Mouse (Mus musculus): Measurements from ENCODE around the gene Rasa3. TPM values are rescaled to one million over a fixed set of nuclear protein-coding genes. Genes with fewer than 3 reads are reported as not detected.

Gene Rasa3
- polyA plus RNA-seq, 1 experiment, result 67.0 TPM

DNA sequence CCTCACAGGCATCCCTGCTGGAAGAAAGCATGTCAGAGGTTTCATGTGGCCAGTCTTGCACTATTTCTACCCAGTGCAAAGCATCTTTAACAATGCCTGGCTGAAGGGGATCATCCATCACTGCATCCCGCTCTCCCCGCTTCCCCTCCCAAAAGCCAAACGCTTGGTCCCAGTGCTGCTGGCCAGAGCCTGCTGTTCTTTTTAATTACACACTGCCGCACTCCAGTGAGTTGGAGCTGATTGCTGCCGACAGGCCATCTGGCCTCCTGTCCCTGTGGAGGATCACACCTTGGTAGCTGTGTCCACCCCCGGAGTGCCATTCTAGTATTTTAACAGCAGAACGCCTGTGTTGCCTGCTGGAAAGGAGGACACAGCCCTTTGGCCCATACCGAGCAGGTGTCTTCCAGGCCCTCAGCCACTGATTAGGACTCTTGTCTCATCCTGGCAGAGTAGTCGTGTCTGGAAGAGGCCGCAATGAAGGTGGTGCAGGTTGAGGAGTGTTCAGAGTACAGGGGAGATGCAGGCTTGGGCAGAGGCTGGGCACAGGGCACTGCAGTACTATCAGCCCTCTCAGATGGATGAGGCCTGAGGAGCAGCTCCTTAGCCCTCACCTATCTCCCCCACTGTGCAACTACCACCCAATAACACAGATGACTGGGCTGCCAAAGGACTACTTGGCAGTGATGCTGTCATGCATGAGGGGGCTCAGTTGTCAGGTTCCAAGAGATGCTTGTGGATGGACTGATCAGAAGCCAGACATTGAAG, 15.1 kb upstream of the Rasa3 start:
- H3K4me3 ChIP-seq (ENCODE audit: insufficient read depth, poor library complexity, severe bottlenecking), result no peak overlapping the region
- TF ChIP-seq MYOG (IDR thresholded peaks at IDR 0.05; ENCODE audit: control insufficient read depth, extremely low read depth, insufficient read length) (no peak), CTCF (IDR thresholded peaks at IDR 0.05; ENCODE audit: control insufficient read depth, insufficient read depth, insufficient read length) (no peak), MAX (IDR thresholded peaks at IDR 0.05) (no peak), FOSL1 (IDR thresholded peaks at IDR 0.05; ENCODE audit: insufficient read depth, low read length, poor library complexity, severe bottlenecking) (no peak), USF1 (IDR thresholded peaks at IDR 0.05; ENCODE audit: low read depth) (no peak), CEBPB (IDR thresholded peaks at IDR 0.05; ENCODE audit: low read depth) (no peak), MYOD1 (IDR thresholded peaks at IDR 0.05; ENCODE audit: control insufficient read depth, insufficient read length, low read depth) (no peak)
- no peaks in the 10 kb centered on the region for H3K27me3 ChIP-seq (ENCODE audit: control insufficient read depth, insufficient read depth, insufficient read length)
- H3K79me2 ChIP-seq (ENCODE audit: control insufficient read depth, insufficient read depth), result no peaks in the 10 kb centered on the region
- H3ac ChIP-seq (ENCODE audit: control insufficient read depth, insufficient read length, low read depth), result no peak overlapping the region
- no peaks in the 10 kb centered on the region for H3K79me3 ChIP-seq (ENCODE audit: low read depth)
- no peaks in the 10 kb centered on the region for H3K36me3 ChIP-seq (ENCODE audit: control insufficient read depth, insufficient read depth)

GRCm38 (mm10) chr8:13689331-13689730, 11.9 kb upstream of the Rasa3 start:
- Histone ChIP-seq H3K27me3 (ENCODE audit: control insufficient read depth, insufficient read depth, insufficient read length) (no peaks in the 10 kb centered on the region), H3K36me3 (ENCODE audit: control insufficient read depth, insufficient read depth) (no peaks in the 10 kb centered on the region), H3K79me3 (ENCODE audit: low read depth) (no peaks in the 10 kb centered on the region), H3K79me2 (ENCODE audit: control insufficient read depth, insufficient read depth) (no peaks in the 10 kb centered on the region), H3K4me3 (ENCODE audit: insufficient read depth, poor library complexity, severe bottlenecking) (no peak overlapping the region), H3ac (ENCODE audit: control insufficient read depth, insufficient read length, low read depth) (no peak overlapping the region)
- TF ChIP-seq CEBPB (IDR thresholded peaks at IDR 0.05; ENCODE audit: low read depth) (no peak), USF1 (IDR thresholded peaks at IDR 0.05; ENCODE audit: low read depth) (no peak), MYOG (IDR thresholded peaks at IDR 0.05; ENCODE audit: control insufficient read depth, extremely low read depth, insufficient read length) (no peak), MAX (IDR thresholded peaks at IDR 0.05) (no peak), CTCF (IDR thresholded peaks at IDR 0.05; ENCODE audit: control insufficient read depth, insufficient read depth, insufficient read length) (no peak), FOSL1 (IDR thresholded peaks at IDR 0.05; ENCODE audit: insufficient read depth, low read length, poor library complexity, severe bottlenecking) (no peak), MYOD1 (IDR thresholded peaks at IDR 0.05; ENCODE audit: control insufficient read depth, insufficient read length, low read depth) (no peak)

- Histone ChIP-seq H3K36me3 (ENCODE audit: control insufficient read depth, insufficient read depth) (no peaks in the 10 kb centered on the region), H3K79me3 (ENCODE audit: low read depth) (no peaks in the 10 kb centered on the region), H3K4me3 (ENCODE audit: insufficient read depth, poor library complexity, severe bottlenecking) (no peak overlapping the region), H3K79me2 (ENCODE audit: control insufficient read depth, insufficient read depth) (no peaks in the 10 kb centered on the region), H3ac (ENCODE audit: control insufficient read depth, insufficient read length, low read depth) (no peak overlapping the region), H3K27me3 (ENCODE audit: control insufficient read depth, insufficient read depth, insufficient read length) (no peaks in the 10 kb centered on the region)
- TF ChIP-seq CEBPB (IDR thresholded peaks at IDR 0.05; ENCODE audit: low read depth), result peak; percentile 29
- no peak for TF ChIP-seq MYOD1 (IDR thresholded peaks at IDR 0.05; ENCODE audit: control insufficient read depth, insufficient read length, low read depth)
These were observed 11.1 kb upstream of the Rasa3 start for GRCm38 (mm10) chr8:13688461-13688860.

GRCm38 (mm10) chr8:13687941-13688340, 10.5 kb upstream of the Rasa3 start:
- Histone ChIP-seq H3K79me2 (ENCODE audit: control insufficient read depth, insufficient read depth) (no peaks in the 10 kb centered on the region), H3ac (ENCODE audit: control insufficient read depth, insufficient read length, low read depth) (no peak overlapping the region), H3K79me3 (ENCODE audit: low read depth) (no peaks in the 10 kb centered on the region), H3K36me3 (ENCODE audit: control insufficient read depth, insufficient read depth) (no peaks in the 10 kb centered on the region), H3K4me3 (ENCODE audit: insufficient read depth, poor library complexity, severe bottlenecking) (no peak overlapping the region), H3K27me3 (ENCODE audit: control insufficient read depth, insufficient read depth, insufficient read length) (no peaks in the 10 kb centered on the region)
- TF ChIP-seq MYOD1 (IDR thresholded peaks at IDR 0.05; ENCODE audit: control insufficient read depth, insufficient read length, low read depth), result no peak

DNA sequence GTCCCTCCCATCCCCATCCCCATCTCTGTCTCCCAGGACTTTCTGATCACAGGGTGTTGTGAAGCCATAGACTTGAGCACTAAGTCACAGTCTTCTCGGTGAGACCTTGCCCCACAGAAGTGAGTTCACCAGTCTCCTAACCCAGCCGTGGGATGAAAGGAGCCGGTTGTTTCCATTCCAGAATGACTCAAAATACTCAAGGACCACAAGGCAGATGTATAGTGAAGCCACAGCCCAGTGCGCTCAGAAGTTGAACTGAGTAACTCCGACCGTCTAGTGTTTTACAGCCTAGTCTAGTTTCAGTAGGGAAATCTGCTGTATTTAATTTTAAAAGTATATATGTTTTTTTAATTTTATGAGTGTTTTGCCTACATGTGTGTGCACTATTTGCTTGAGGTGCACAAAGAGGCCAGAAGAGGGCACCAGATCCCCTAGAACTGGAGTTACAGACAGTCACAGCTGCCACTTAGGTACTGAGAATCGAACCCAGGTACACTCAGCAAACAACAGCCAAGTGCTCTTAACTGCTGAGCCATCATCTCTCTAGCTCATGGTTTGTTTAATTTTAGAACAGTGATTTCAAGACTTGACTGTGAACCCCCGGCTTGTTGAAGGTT, 9.8 kb upstream of the Rasa3 start:
- no peak overlapping the region for H3K4me3 ChIP-seq (ENCODE audit: insufficient read depth, poor library complexity, severe bottlenecking)
- no peaks in the 10 kb centered on the region for H3K27me3 ChIP-seq (ENCODE audit: control insufficient read depth, insufficient read depth, insufficient read length)
- no peaks in the 10 kb centered on the region for H3K36me3 ChIP-seq (ENCODE audit: control insufficient read depth, insufficient read depth)
- H3K79me2 ChIP-seq (ENCODE audit: control insufficient read depth, insufficient read depth), result no peaks in the 10 kb centered on the region
- TF ChIP-seq CTCF (IDR thresholded peaks at IDR 0.05; ENCODE audit: control insufficient read depth, insufficient read depth, insufficient read length) (no peak), FOSL1 (IDR thresholded peaks at IDR 0.05; ENCODE audit: insufficient read depth, low read length, poor library complexity, severe bottlenecking) (no peak), MYOD1 (IDR thresholded peaks at IDR 0.05; ENCODE audit: control insufficient read depth, insufficient read length, low read depth) (no peak), MAX (IDR thresholded peaks at IDR 0.05) (no peak), CEBPB (IDR thresholded peaks at IDR 0.05; ENCODE audit: low read depth) (no peak), MYOG (IDR thresholded peaks at IDR 0.05; ENCODE audit: control insufficient read depth, extremely low read depth, insufficient read length) (no peak), USF1 (IDR thresholded peaks at IDR 0.05; ENCODE audit: low read depth) (no peak)
- no peaks in the 10 kb centered on the region for H3K79me3 ChIP-seq (ENCODE audit: low read depth)
- no peak overlapping the region for H3ac ChIP-seq (ENCODE audit: control insufficient read depth, insufficient read length, low read depth)

- no peak for TF ChIP-seq MYOD1 (IDR thresholded peaks at IDR 0.05; ENCODE audit: control insufficient read depth, insufficient read length, low read depth)
- TF ChIP-seq FOSL1 (IDR thresholded peaks at IDR 0.05; ENCODE audit: insufficient read depth, low read length, poor library complexity, severe bottlenecking), result no peak
- TF ChIP-seq CEBPB (IDR thresholded peaks at IDR 0.05; ENCODE audit: low read depth), result no peak
- no peak for TF ChIP-seq CTCF (IDR thresholded peaks at IDR 0.05; ENCODE audit: control insufficient read depth, insufficient read depth, insufficient read length)
- TF ChIP-seq USF1 (IDR thresholded peaks at IDR 0.05; ENCODE audit: low read depth), result no peak
- no peak for TF ChIP-seq MYOG (IDR thresholded peaks at IDR 0.05; ENCODE audit: control insufficient read depth, extremely low read depth, insufficient read length)
- H3ac ChIP-seq (ENCODE audit: control insufficient read depth, insufficient read length, low read depth), result no peak overlapping the region
- no peaks in the 10 kb centered on the region for H3K79me2 ChIP-seq (ENCODE audit: control insufficient read depth, insufficient read depth)
- no peaks in the 10 kb centered on the region for H3K79me3 ChIP-seq (ENCODE audit: low read depth)
- no peaks in the 10 kb centered on the region for H3K27me3 ChIP-seq (ENCODE audit: control insufficient read depth, insufficient read depth, insufficient read length)
- no peaks in the 10 kb centered on the region for H3K36me3 ChIP-seq (ENCODE audit: control insufficient read depth, insufficient read depth)
- no peak overlapping the region for H3K4me3 ChIP-seq (ENCODE audit: insufficient read depth, poor library complexity, severe bottlenecking)
These were observed 9.0 kb upstream of the Rasa3 start for GRCm38 (mm10) chr8:13686426-13686825.
